Mouse (Mus musculus): ENCODE data around the gene Gm45521. TPM values are rescaled to one million over a fixed set of nuclear protein-coding genes. Genes with fewer than 3 reads are reported as not detected.

Gene Gm45521
- polyA plus RNA-seq, 1 experiment from 2014 or later = not detected

- no peak overlapping the region for H3K27ac ChIP-seq
- no peaks in the 10 kb centered on the region for H3K4me1 ChIP-seq (replicated peaks)
- no peaks in the 10 kb centered on the region for H3K36me3 ChIP-seq
- H3K27me3 ChIP-seq = no peaks in the 10 kb centered on the region
- no peak overlapping the region for H3K4me3 ChIP-seq
- no peaks in the 10 kb centered on the region for H3K9me3 ChIP-seq (replicated peaks)
- 90% methylated on average over 1 of the region's 1 CpGs for WGBS
- no peak for ATAC-seq (replicated peaks; ENCODE audit: insufficient number of reproducible peaks, insufficient read depth, low FRiP score, low read depth)
- H3K9ac ChIP-seq = no peak overlapping the region
- H3K4me2 ChIP-seq = no peak overlapping the region
Observed at GRCm38 (mm10) chr14:7977471-7977870, 20.4 kb downstream of the Gm45521 start.

- H3K4me2 ChIP-seq = no peak overlapping the region
- no peak overlapping the region for H3K9ac ChIP-seq
- no peak for ATAC-seq (replicated peaks; ENCODE audit: insufficient number of reproducible peaks, insufficient read depth, low FRiP score, low read depth)
- H3K4me3 ChIP-seq = no peak overlapping the region
- H3K27ac ChIP-seq = no peak overlapping the region
- H3K27me3 ChIP-seq = no peaks in the 10 kb centered on the region
- H3K36me3 ChIP-seq = no peaks in the 10 kb centered on the region
- no peaks in the 10 kb centered on the region for H3K4me1 ChIP-seq (replicated peaks)
- WGBS = 72% methylated on average over 1 of the region's 1 CpGs
- H3K9me3 ChIP-seq (replicated peaks) = no peaks in the 10 kb centered on the region
Observed at GRCm38 (mm10) chr14:7978183-7978582, 21.1 kb downstream of the Gm45521 start.

- H3K9me3 ChIP-seq (replicated peaks) = no peaks in the 10 kb centered on the region
- no peak for ATAC-seq (replicated peaks; ENCODE audit: insufficient number of reproducible peaks, insufficient read depth, low FRiP score, low read depth)
- H3K4me3 ChIP-seq = no peak overlapping the region
- no peaks in the 10 kb centered on the region for H3K36me3 ChIP-seq
- no peak overlapping the region for H3K9ac ChIP-seq
- WGBS = 92% methylated on average over 1 of the region's 1 CpGs
- no peaks in the 10 kb centered on the region for H3K27me3 ChIP-seq
- H3K4me2 ChIP-seq = no peak overlapping the region
- no peak overlapping the region for H3K27ac ChIP-seq
- H3K4me1 ChIP-seq (replicated peaks) = no peaks in the 10 kb centered on the region
Observed at GRCm38 (mm10) chr14:7981226-7981625, 24.1 kb downstream of the Gm45521 start.

- 91% methylated on average over 6 of the region's 6 CpGs for WGBS
- Histone ChIP-seq H3K27ac (no peak overlapping the region), H3K36me3 (no peaks in the 10 kb centered on the region), H3K4me2 (no peak overlapping the region), H3K27me3 (no peaks in the 10 kb centered on the region), H3K4me3 (no peak overlapping the region), H3K4me1 (replicated peaks) (peaks cover 6% of the 10 kb centered on the region; the same call in 1 of the 2 replicates), H3K9me3 (replicated peaks) (no peaks in the 10 kb centered on the region), H3K9ac (no peak overlapping the region)
- no peak for ATAC-seq (replicated peaks; ENCODE audit: insufficient number of reproducible peaks, insufficient read depth, low FRiP score, low read depth)
Observed at GRCm38 (mm10) chr14:7986913-7987312, 29.8 kb downstream of the Gm45521 start.

GRCm38 (mm10) chr14:7989371-7989770 lies 32.3 kb downstream of the Gm45521 start:
- 41% methylated on average over 1 of the region's 1 CpGs for whole genome bisulfite sequencing
- peaks cover 4% of the 10 kb centered on the region; the same call in 1 of the 2 replicates for H3K27me3 ChIP-seq
- H3K27ac ChIP-seq = no peak overlapping the region
- H3K36me3 ChIP-seq = no peaks in the 10 kb centered on the region
- no peak overlapping the region for H3K9ac ChIP-seq
- peaks cover 6% of the 10 kb centered on the region; the same call in 1 of the 2 replicates for H3K4me1 ChIP-seq (replicated peaks)
- H3K4me2 ChIP-seq = no peak overlapping the region
- H3K9me3 ChIP-seq (replicated peaks) = no peaks in the 10 kb centered on the region
- ATAC-seq (replicated peaks; ENCODE audit: insufficient number of reproducible peaks, insufficient read depth, low FRiP score, low read depth) = no peak
- no peak overlapping the region for H3K4me3 ChIP-seq

GRCm38 (mm10) chr14:7989961-7990360 lies 32.9 kb downstream of the Gm45521 start:
- Histone ChIP-seq H3K4me1 (replicated peaks) (peaks cover 6% of the 10 kb centered on the region; the same call in 1 of the 2 replicates), H3K36me3 (no peaks in the 10 kb centered on the region), H3K9me3 (replicated peaks) (no peaks in the 10 kb centered on the region), H3K27me3 (peaks cover 4% of the 10 kb centered on the region; the same call in 1 of the 2 replicates), H3K4me2 (no peak overlapping the region), H3K9ac (no peak overlapping the region), H3K4me3 (no peak overlapping the region), H3K27ac (no peak overlapping the region)
- WGBS = 53% methylated on average over 3 of the region's 3 CpGs
- ATAC-seq (replicated peaks; ENCODE audit: insufficient number of reproducible peaks, insufficient read depth, low FRiP score, low read depth) = no peak

- H3K27me3 ChIP-seq = peaks cover 12% of the 10 kb centered on the region
- H3K9me3 ChIP-seq (replicated peaks) = no peaks in the 10 kb centered on the region
- 70% methylated on average over 5 of the region's 5 CpGs for WGBS
- no peak for ATAC-seq (replicated peaks; ENCODE audit: insufficient number of reproducible peaks, insufficient read depth, low FRiP score, low read depth)
- peaks cover 6% of the 10 kb centered on the region; the same call in 1 of the 2 replicates for H3K4me1 ChIP-seq (replicated peaks)
- no peak overlapping the region for H3K27ac ChIP-seq
- H3K36me3 ChIP-seq = no peaks in the 10 kb centered on the region
- H3K4me2 ChIP-seq = no peak overlapping the region
- no peak overlapping the region for H3K9ac ChIP-seq
- no peak overlapping the region for H3K4me3 ChIP-seq
Observed at GRCm38 (mm10) chr14:7991108-7991776, 34.2 kb downstream of the Gm45521 start.

- H3K9ac ChIP-seq = no peak overlapping the region
- H3K4me3 ChIP-seq = no peak overlapping the region
- ATAC-seq (replicated peaks; ENCODE audit: insufficient number of reproducible peaks, insufficient read depth, low FRiP score, low read depth) = no peak
- peaks cover 12% of the 10 kb centered on the region for H3K27me3 ChIP-seq
- H3K9me3 ChIP-seq (replicated peaks) = no peaks in the 10 kb centered on the region
- 56% methylated on average over 6 of the region's 6 CpGs for whole genome bisulfite sequencing
- H3K36me3 ChIP-seq = no peaks in the 10 kb centered on the region
- peaks cover 6% of the 10 kb centered on the region; the same call in 1 of the 2 replicates for H3K4me1 ChIP-seq (replicated peaks)
- H3K27ac ChIP-seq = no peak overlapping the region
- H3K4me2 ChIP-seq = no peak overlapping the region
Observed at GRCm38 (mm10) chr14:7992158-7992557, 35.1 kb downstream of the Gm45521 start.

GRCm38 (mm10) chr14:7994271-7994767 lies 37.2 kb downstream of the Gm45521 start, which contains the start of gene Dnase1l3:
TSS of gene Dnase1l3 (minus strand) at chr14:7994573.
- Histone ChIP-seq H3K9ac (no peak within 1 kb of the TSS), H3K4me2 (no peak within 1 kb of the TSS), H3K36me3 (no peaks in the 10 kb centered on the region), H3K4me3 (no peak within 1 kb of the TSS), H3K9me3 (replicated peaks) (no peaks in the 10 kb centered on the region), H3K4me1 (replicated peaks) (peaks cover 6% of the 10 kb centered on the region; the same call in 1 of the 2 replicates), H3K27ac (no peak within 1 kb of the TSS), H3K27me3 (peaks cover 16% of the 10 kb centered on the region)
- ATAC-seq (replicated peaks; ENCODE audit: insufficient number of reproducible peaks, insufficient read depth, low FRiP score, low read depth) = no peak; the same call in 1 of the 2 replicates
- 57% methylated on average over 8 of the region's 8 CpGs for WGBS

- Histone ChIP-seq H3K4me2 (peak overlapping the region; percentile 64), H3K9ac (peak overlapping the region; percentile 46), H3K27me3 (peaks cover 41% of the 10 kb centered on the region), H3K27ac (no peak overlapping the region), H3K4me3 (peak overlapping the region; percentile 37), H3K36me3 (no peaks in the 10 kb centered on the region), H3K4me1 (replicated peaks) (peaks cover under 1% of the 10 kb centered on the region; the same call in 1 of the 2 replicates), H3K9me3 (replicated peaks) (no peaks in the 10 kb centered on the region)
- no peak for ATAC-seq (replicated peaks; ENCODE audit: insufficient number of reproducible peaks, insufficient read depth, low FRiP score, low read depth)
- WGBS = under 1% methylated on average over 15 of the region's 15 CpGs
Observed at GRCm38 (mm10) chr14:7997255-7997696, 40.2 kb downstream of the Gm45521 start.

- Histone ChIP-seq H3K9ac (no peak overlapping the region), H3K4me1 (replicated peaks) (peaks cover 13% of the 10 kb centered on the region), H3K27ac (no peak overlapping the region), H3K4me3 (no peak overlapping the region), H3K4me2 (no peak overlapping the region), H3K9me3 (replicated peaks) (no peaks in the 10 kb centered on the region), H3K27me3 (peaks cover 37% of the 10 kb centered on the region), H3K36me3 (no peaks in the 10 kb centered on the region)
- WGBS = 71% methylated on average over 3 of the region's 3 CpGs
- ATAC-seq (replicated peaks; ENCODE audit: insufficient number of reproducible peaks, insufficient read depth, low FRiP score, low read depth) = no peak
Observed at GRCm38 (mm10) chr14:7999030-7999429, 41.9 kb downstream of the Gm45521 start.

GRCm38 (mm10) chr14:7999435-7999834 lies 42.3 kb downstream of the Gm45521 start:
- no peak overlapping the region for H3K9ac ChIP-seq
- ATAC-seq (replicated peaks; ENCODE audit: insufficient number of reproducible peaks, insufficient read depth, low FRiP score, low read depth) = no peak
- 74% methylated on average over 5 of the region's 5 CpGs for WGBS
- H3K36me3 ChIP-seq = no peaks in the 10 kb centered on the region
- no peak overlapping the region for H3K4me2 ChIP-seq
- peaks cover 14% of the 10 kb centered on the region for H3K4me1 ChIP-seq (replicated peaks)
- H3K27me3 ChIP-seq = peaks cover 37% of the 10 kb centered on the region
- H3K4me3 ChIP-seq = no peak overlapping the region
- H3K27ac ChIP-seq = no peak overlapping the region
- no peaks in the 10 kb centered on the region for H3K9me3 ChIP-seq (replicated peaks)
